Mouse (Mus musculus): ENCODE results near the gene Fer. TPM values are rescaled to one million over a fixed set of nuclear protein-coding genes. Genes with fewer than 3 reads are reported as not detected.

Fer gene
- 10 to 100 TPM; 30.0 to 30.9 TPM for total RNA-seq (2021)
- long read RNA-seq, experiment 1, partial matches to known transcripts, result 0 of 24 reads
- long read RNA-seq, experiment 1, other reads (novel, unspliced or antisense), result 24 of 24 reads
- long read RNA-seq, experiment 2, partial matches to known transcripts, result 0 of 12 reads
- long read RNA-seq, experiment 2, other reads (novel, unspliced or antisense), result 12 of 12 reads

DNA sequence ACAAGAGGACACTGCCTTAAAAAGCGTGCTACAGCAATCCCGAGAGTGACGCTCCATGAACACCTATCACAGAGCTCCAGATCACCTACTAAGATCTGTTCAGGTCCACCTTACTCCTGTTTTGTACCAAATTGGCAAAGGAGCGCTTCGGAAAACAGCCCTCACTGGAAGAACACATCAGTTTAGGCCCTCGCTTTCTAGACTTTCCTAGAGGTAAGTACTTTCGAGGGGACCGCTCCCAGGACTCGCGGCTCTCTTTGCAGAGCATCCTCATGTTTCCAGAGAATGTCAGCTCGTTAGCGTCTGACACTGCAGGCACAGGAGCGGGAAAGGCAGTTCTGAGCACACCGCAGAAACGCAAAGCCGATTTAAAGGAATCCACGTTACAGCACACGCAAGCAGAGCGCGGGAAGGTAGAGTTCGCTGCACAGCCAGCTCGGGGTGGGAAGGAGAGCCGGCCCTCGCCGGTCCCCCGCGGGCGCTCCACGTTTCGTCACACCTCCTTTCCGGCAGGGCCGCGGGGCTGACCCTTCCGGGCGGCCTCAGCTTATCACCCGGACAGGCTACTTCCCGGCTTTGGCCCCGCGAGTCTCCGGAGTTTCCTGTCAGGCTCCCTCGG, at the start of gene Fer:
Gene Fer, plus strand, starts transcription at position 51 of the 619 bp plus-strand sequence.
- DNase-seq (ENCODE audit: extremely low spot score in 1 of 2, low spot score in 2 of 2), result peak in 1 of 2 experiments; percentile 14
- intact Hi-C loops (cut with DNase I), result loop anchor here (5.0 kb wide), 3 partner anchors 56 to 739 kb away; partner anchors contain the start of genes Man2a1 and Pja2
- Histone ChIP-seq H3K4me3 (peak within 1 kb of the TSS; percentile 98), H3K27ac (peak within 1 kb of the TSS; percentile 91)
- TF ChIP-seq CTCF (IDR thresholded peaks at IDR 0.05), result no peak

DNA sequence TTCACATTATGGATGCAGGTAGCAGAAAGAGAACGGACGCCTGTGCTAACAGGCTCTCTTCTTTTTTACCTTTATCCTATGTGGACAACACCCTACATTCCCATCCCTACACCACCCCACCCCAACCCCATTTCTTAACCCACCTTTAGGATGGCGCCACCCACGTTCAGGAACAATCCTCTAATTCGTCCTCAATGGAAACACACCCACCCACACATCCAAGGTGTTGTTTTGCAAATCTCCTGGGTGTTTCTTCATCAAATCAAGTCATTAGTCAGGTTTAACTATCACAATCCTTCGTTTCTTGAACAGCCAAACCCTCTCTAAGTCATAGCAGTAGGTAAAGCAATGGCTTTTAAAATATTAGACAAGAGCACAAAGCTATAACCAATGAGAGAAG, 49.3 kb upstream of the Fer start:
- intact Hi-C loops (cut with DNase I), result no loop called here
- no peak for DNase-seq (ENCODE audit: extremely low spot score in 1 of 2, low spot score in 2 of 2)
- Histone ChIP-seq H3K4me3 (no peak overlapping the region), H3K27ac (no peak overlapping the region)
- TF ChIP-seq CTCF (IDR thresholded peaks at IDR 0.05), result no peak

DNA sequence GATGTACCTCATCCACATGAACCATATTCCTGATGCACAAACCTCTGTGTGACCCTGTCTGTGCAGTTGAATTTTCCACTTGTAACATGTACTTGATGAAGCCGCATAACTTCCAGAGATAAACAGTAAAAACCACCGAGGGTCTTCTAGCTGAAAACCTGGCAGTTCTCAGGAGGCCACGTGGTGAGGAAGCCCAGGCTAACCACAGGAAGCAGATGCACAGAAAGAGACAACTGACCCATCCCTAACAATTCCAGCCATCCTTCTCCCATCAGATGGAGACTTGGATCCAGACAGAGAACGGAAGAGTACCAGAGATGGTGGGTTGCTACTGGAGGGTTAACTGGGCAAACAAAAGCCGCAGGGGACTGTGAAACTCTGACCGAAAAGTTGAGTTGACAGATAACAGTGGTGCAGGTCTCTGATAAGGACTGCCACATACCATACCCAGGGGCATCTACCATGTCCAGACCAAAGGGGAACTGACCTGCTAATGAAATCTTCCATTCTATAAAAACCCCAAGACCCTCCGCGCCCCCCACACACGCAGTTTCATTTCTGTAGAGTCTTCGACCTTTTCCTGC, 44.3 kb upstream of the Fer start:
- TF ChIP-seq CTCF (IDR thresholded peaks at IDR 0.05), result no peak
- no peak overlapping the region for H3K4me3 ChIP-seq
- DNase-seq (ENCODE audit: extremely low spot score in 1 of 2, low spot score in 2 of 2), result no peak
- intact Hi-C loops (cut with DNase I), result no loop called here
- H3K27ac ChIP-seq, result no peak overlapping the region

DNA sequence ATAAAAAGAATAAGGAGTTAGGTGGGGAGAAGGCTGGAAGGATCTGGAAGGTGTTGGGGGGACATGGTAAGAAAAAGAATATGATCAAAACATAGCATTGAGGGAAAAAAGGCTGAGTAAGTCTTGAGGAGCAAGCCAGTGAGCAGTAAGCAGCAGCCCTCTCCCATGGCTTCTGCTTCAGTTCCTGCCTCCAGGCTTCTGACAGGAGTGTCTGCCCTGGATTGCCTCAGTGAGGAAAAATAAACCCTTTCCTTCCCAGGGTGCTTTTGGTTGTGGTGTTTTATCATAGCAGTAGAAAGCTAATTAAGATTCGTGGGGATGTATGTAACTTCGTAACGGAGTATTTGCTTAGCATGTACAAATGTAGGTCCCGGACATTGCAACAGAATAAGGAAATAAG, 38.7 kb upstream of the Fer start:
- intact Hi-C loops (cut with DNase I), result no loop called here
- no peak overlapping the region for H3K27ac ChIP-seq
- TF ChIP-seq CTCF (IDR thresholded peaks at IDR 0.05), result no peak
- H3K4me3 ChIP-seq, result no peak overlapping the region
- no peak for DNase-seq (ENCODE audit: extremely low spot score in 1 of 2, low spot score in 2 of 2)

DNA sequence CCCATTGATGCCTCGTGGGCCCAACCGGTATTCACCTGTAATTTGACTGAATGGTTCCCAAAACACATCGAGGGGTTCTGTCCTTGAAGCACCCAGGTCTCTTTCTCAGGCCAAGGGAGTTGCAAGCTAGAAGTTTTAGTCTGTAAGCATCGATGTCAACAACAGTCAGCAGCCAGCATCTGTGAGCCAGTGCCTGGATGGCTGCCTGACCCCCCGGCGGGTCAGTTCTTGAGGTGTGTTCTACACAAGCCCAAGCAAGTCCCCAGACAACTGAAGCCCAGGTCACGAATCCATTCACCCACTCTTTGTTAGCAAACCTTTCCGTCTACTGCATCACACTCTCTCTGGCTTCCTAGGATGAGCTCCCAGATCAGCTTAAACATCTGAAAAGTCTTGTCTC, 36.7 kb upstream of the Fer start:
- Histone ChIP-seq H3K4me3 (no peak overlapping the region), H3K27ac (no peak overlapping the region)
- DNase-seq (ENCODE audit: extremely low spot score in 1 of 2, low spot score in 2 of 2), result no peak
- intact Hi-C loops (cut with DNase I), result no loop called here
- TF ChIP-seq CTCF (IDR thresholded peaks at IDR 0.05), result no peak

DNA sequence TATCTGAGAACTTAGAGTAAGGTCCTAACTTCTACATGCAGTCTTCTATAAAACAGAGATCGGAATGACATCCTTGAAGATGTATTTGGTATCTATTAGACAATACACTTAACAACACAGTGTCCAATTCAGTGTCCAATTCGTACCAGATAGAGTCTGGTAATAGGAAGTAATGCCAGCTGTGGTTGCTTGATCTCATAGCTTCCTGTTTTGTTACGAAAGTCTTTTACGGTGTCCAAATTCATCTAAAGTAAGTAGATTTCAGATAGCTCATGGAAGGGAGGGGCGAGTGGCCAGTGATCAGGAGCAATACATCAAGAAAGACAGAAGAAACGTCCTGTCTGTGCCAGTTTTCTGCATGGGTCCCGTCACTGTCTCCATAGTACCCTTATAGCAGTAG, 36.1 kb upstream of the Fer start:
- no peak for DNase-seq (ENCODE audit: extremely low spot score in 1 of 2, low spot score in 2 of 2)
- no peak for TF ChIP-seq CTCF (IDR thresholded peaks at IDR 0.05)
- no peak overlapping the region for H3K4me3 ChIP-seq
- intact Hi-C loops (cut with DNase I), result no loop called here
- H3K27ac ChIP-seq, result no peak overlapping the region

DNA sequence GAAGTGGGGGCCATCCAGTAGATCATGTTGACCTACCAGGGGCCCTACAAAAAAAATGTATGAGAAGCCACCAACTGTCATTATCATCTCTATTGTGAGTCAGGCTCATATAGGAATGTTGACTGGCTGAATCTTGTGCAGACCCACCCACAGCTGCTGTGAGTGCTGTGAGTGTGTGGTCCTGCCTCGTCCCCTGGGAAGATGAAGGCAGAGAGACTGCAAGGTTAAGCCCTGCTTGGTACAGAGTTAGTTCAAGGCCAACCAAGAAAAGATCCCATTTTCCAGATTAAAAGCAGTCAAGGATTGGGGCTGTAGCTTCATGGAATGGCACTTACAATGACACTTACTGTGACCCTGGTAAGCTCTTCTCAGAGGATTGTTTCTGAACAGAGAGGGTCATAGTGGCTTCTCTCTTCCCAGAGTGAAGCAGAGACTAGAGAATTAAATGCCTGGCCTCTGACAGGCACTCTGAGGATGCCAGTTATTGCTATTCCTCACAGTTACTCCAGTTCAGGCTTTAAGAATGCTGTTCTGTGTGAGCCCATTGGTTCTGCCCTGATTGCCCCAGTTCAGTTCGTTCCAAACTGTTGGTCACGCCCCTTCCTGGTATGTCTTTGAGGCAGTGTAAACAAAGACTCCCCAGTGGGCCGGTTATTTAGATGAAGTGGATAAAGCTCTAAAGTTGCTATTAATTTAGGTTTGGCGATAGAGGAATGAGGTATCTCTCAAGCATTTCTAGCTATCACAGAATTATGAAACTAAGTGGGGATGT, 34.1 kb upstream of the Fer start:
- no peak for TF ChIP-seq CTCF (IDR thresholded peaks at IDR 0.05)
- intact Hi-C loops (cut with DNase I), result no loop called here
- no peak for DNase-seq (ENCODE audit: extremely low spot score in 1 of 2, low spot score in 2 of 2)
- Histone ChIP-seq H3K4me3 (no peak overlapping the region), H3K27ac (no peak overlapping the region)

DNA sequence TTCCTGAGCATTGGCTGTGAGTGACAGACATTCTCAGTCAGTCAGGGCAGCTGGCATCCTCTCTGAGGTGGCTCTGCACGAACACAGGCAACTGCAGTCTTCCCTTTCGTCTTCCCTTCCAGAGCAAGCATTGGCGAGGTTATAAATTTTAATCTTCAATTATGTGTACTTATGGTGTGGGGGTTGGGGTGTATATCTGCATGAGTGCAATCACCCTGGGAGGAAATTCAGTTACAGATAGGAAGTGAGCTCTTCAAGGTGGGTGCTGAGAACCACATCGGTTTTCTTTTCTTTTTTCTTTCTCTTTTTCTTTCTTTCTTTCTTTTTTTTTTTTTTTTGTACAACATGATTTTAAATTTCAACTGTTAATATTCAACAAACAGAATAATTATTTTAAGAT, 31.3 kb upstream of the Fer start:
- H3K27ac ChIP-seq, result no peak overlapping the region
- TF ChIP-seq CTCF (IDR thresholded peaks at IDR 0.05), result no peak
- no peak overlapping the region for H3K4me3 ChIP-seq
- intact Hi-C loops (cut with DNase I), result no loop called here
- no peak for DNase-seq (ENCODE audit: extremely low spot score in 1 of 2, low spot score in 2 of 2)

DNA sequence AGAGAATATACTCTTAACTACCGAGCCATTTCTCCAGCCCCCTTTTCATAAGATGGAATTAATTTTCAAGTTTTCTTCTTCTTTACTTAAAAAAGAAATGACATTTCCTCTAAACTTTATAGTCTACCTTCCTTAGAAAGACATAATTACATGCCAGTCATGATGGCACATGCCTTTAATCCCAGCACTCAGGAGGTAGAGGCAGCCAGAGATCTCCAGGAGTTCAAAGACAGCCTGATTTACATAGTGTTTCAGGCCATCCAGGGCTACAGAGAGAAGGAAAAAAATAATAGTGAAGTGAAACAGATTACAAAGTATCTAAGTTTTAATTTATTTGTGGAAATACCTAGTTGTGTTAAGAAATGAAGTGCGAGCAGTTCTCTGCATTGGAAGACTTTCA, 26.6 kb upstream of the Fer start:
- no peak for TF ChIP-seq CTCF (IDR thresholded peaks at IDR 0.05)
- Histone ChIP-seq H3K4me3 (no peak overlapping the region), H3K27ac (no peak overlapping the region)
- no peak for DNase-seq (ENCODE audit: extremely low spot score in 1 of 2, low spot score in 2 of 2)
- intact Hi-C loops (cut with DNase I), result no loop called here

DNA sequence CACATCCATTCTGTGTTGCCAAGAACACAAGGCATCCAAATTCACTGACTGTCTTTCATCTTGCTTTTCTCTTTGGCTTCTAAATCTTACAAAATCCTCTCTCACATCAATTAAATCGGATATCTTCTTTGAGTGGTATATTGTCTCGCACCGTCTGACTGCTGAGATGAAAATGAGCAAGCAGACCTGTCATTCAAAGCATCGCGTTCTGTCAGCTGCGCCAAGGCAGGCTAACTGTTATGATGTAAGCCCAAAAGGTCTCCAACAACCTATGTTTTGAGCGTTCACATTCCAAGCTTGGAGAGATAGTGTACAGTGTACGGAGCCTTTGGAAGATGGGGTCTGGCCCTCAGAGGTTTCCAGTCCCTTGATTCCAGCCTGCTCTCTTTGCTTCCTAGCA, 26.2 kb upstream of the Fer start:
- intact Hi-C loops (cut with DNase I), result no loop called here
- TF ChIP-seq CTCF (IDR thresholded peaks at IDR 0.05), result no peak
- no peak overlapping the region for H3K27ac ChIP-seq
- no peak for DNase-seq (ENCODE audit: extremely low spot score in 1 of 2, low spot score in 2 of 2)
- no peak overlapping the region for H3K4me3 ChIP-seq

DNA sequence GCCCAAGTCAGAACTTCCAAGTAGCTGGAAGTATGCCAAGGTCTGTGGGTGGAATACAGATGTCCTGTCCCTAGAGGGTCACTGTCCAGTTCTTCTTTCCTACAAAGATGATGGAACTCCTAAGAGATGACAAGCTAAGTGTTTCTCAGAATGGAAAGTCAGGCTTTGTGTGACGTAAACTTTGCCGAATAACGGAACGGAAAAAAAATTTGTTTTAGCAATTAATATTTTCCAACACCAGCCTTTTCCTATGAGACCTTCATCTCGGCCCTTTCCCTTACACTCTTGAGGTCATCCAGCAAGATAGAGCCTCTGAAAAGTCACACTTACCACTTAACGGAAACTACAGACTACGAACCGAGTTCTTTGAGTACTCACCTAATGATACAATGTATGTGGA, 24.7 kb upstream of the Fer start:
- intact Hi-C loops (cut with DNase I), result no loop called here
- H3K27ac ChIP-seq, result no peak overlapping the region
- no peak overlapping the region for H3K4me3 ChIP-seq
- DNase-seq (ENCODE audit: extremely low spot score in 1 of 2, low spot score in 2 of 2), result no peak
- TF ChIP-seq CTCF (IDR thresholded peaks at IDR 0.05), result no peak

DNA sequence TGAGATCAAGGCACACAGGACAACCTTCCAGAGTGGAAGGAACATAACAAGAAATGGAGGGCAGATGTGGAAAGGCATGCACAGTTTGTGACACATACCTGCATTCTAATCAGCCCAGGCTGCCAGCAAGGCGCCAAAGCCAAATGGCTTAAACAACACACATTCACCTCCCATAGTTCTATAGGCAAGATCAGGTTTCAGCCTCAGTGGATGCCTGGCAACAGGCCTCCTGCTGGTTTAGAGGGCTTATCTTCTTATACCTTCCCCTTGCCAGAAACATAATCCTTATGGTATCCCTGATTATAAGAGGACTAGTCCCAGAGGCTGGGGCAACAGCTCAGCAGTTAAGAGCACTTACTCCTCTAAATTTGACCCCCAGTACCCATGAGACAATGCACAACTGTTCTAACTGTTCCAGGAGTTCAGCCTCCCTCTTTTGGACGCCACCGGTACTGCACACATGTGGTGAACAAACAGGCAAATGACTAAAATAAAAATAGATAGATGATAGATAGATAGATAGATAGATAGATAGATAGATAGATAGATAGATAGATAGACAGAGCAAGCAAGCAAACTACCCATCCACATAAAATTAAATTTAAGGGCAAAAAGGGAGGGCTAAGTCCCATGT, 23.1 kb upstream of the Fer start:
- no peak; the same call in none of the 2 replicates for TF ChIP-seq CTCF (IDR thresholded peaks at IDR 0.05)
- Histone ChIP-seq H3K27ac (no peak overlapping the region), H3K4me3 (no peak overlapping the region)
- intact Hi-C loops (cut with DNase I), result no loop called here
- no peak for DNase-seq (ENCODE audit: extremely low spot score in 1 of 2, low spot score in 2 of 2)

Data from left cerebral cortex, adult 2 months (tissue).